Mouse (Mus musculus): Measurements from ENCODE around the gene Tfb2m. TPM values are rescaled to one million over a fixed set of nuclear protein-coding genes. Genes with fewer than 3 reads are reported as not detected.

Tfb2m gene
- total and polyA plus RNA-seq, 3 experiments, result 19.3 to 20.9 TPM; not detected in 1

DNA sequence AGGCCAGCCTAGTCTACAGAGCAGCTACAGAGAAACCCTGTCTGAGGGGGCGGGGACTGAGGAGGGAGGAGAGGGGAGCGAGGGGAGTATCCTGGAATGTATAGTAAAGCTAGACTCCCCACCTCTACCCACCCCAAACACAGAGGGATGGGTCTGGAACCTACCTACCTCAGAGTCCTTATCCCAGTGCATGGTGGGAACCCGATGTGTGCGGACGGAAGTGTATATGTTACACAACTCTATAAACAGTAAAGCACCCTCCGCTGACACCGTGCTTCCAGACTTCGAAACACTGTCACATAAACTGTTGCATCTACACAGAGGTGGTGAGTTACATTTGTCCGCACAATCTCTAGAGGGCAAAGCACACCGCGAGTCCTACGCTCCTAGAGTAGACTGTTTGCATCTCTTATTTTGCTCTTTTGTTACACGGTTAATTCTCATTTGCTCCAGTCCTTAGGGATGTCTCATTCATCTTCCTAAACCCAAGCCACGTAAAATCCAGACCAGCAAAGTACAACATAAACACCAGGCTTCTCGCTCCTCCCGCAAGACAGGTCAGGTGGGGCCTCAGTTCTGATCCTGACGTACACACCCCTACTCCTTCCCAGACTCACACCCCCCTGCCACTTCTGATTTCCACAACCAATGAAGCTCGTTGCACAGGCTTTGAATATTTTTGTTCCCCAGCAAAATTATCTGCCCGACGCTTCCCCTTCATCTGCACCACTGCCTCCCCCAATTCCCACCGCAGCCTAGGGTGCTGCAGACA is 28.9 kb downstream of the Tfb2m start:
- H3K4me3 ChIP-seq (ENCODE audit: control insufficient read depth in 1 of 2, insufficient read depth in 1 of 2, low read depth in 2 of 2, low read length in 2 of 2), result peak overlapping the region; percentile 87 to 88
- no peaks in the 10 kb centered on the region for H3K4me1 ChIP-seq (ENCODE audit: control insufficient read depth in 1 of 2, insufficient read depth in 2 of 2, low read length in 2 of 2)
- TF ChIP-seq ZC3H11A (IDR thresholded peaks at IDR 0.05; ENCODE audit: low read depth, low read length), result no peak
- TF ChIP-seq ZMIZ1 (IDR thresholded peaks at IDR 0.05; ENCODE audit: low read depth, low read length), result no peak
- TF ChIP-seq GABPA (IDR thresholded peaks at IDR 0.05; ENCODE audit: low read depth, low read length), result no peak
- no peak for TF ChIP-seq USF2 (IDR thresholded peaks at IDR 0.05; ENCODE audit: borderline replicate concordance in 1 of 2, insufficient read depth in 1 of 2, low read depth in 1 of 2, low read length in 2 of 2)
- TF ChIP-seq CHD1 (IDR thresholded peaks at IDR 0.05; ENCODE audit: low read depth, low read length), result no peak
- no peak for TF ChIP-seq POLR2A (IDR thresholded peaks at IDR 0.05; ENCODE audit: control insufficient read depth in 1 of 2, insufficient read depth in 1 of 2, low read depth in 1 of 2, low read length in 2 of 2, poor library complexity in 1 of 2)
- 0 out of 4 replicates have a peak, but pooled peaks of 1 of the 2 experiments have one; percentile 20 for TF ChIP-seq EP300 (IDR thresholded peaks at IDR 0.05; ENCODE audit: low read depth in 1 of 2, low read length in 2 of 2)
- peak; percentile 52; the same call in 1 of the 2 replicates for TF ChIP-seq MAX (IDR thresholded peaks at IDR 0.05; ENCODE audit: low read length)
- TF ChIP-seq JUND (IDR thresholded peaks at IDR 0.05; ENCODE audit: low read depth, low read length), result no peak
- H3K36me3 ChIP-seq (ENCODE audit: control insufficient read depth in 1 of 2, insufficient read depth in 2 of 2, low read length in 2 of 2), result peaks cover 0 to 3% of the 10 kb centered on the region in 2 experiments; a peak in 2 of 4 replicates
- H3K27ac ChIP-seq (ENCODE audit: control insufficient read depth, low read depth, low read length), result peak overlapping the region; percentile 55
- no peaks in the 10 kb centered on the region for H3K9me3 ChIP-seq (replicated peaks; ENCODE audit: insufficient read depth, low read length)
- H3K9ac ChIP-seq (ENCODE audit: control insufficient read depth, low read depth, low read length, poor library complexity, severe bottlenecking), result peak overlapping the region; percentile 78
- peaks cover 12% of the 10 kb centered on the region for H3K79me2 ChIP-seq (ENCODE audit: control insufficient read depth, insufficient read depth, low read length, poor library complexity)
- DNase-seq (ENCODE audit: low read depth, low spot score), result peak; percentile 78
- H3K27me3 ChIP-seq (ENCODE audit: control insufficient read depth in 1 of 2, insufficient read depth in 2 of 2, low read length in 2 of 2), result no peaks in the 10 kb centered on the region

DNA sequence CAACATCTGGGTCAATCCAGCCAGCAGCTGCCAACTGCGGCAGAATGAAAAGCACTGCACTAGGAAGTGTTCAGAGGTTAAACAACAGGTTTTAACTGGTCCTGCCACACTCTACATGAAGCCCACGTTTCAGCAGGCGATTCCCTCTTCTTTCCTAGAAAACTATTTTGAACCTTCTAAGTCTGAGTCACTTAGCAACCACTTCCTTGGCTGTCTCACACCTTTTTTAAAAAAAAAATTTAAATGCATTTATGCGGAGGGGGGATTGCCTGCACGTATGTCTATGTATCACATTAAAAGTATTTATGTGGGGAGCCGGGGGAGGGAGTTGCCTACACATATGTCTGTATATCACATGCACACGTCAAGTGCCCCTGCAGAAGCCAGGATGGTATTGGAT is 34.2 kb downstream of the Tfb2m start:
- no peak for TF ChIP-seq SIN3A (IDR thresholded peaks at IDR 0.05; ENCODE audit: low read length)
- Histone ChIP-seq H3K4me1 (ENCODE audit: control insufficient read depth in 1 of 2, insufficient read depth in 2 of 2, low read length in 2 of 2) (no peaks in the 10 kb centered on the region), H3K4me3 (ENCODE audit: control insufficient read depth in 1 of 2, insufficient read depth in 1 of 2, low read depth in 2 of 2, low read length in 2 of 2) (no peak overlapping the region), H3K79me2 (ENCODE audit: control insufficient read depth, insufficient read depth, low read length, poor library complexity) (peaks cover 9% of the 10 kb centered on the region), H3K9ac (ENCODE audit: control insufficient read depth, low read depth, low read length, poor library complexity, severe bottlenecking) (no peak overlapping the region), H3K27me3 (ENCODE audit: control insufficient read depth in 1 of 2, insufficient read depth in 2 of 2, low read length in 2 of 2) (no peaks in the 10 kb centered on the region), H3K27ac (ENCODE audit: control insufficient read depth, low read depth, low read length) (no peak overlapping the region), H3K9me3 (replicated peaks; ENCODE audit: insufficient read depth, low read length) (no peaks in the 10 kb centered on the region), H3K36me3 (ENCODE audit: control insufficient read depth in 1 of 2, insufficient read depth in 2 of 2, low read length in 2 of 2) (peaks cover 0 to 3% of the 10 kb centered on the region in 2 experiments; a peak in 2 of 4 replicates)
- DNase-seq (ENCODE audit: low read depth, low spot score), result no peak

DNA sequence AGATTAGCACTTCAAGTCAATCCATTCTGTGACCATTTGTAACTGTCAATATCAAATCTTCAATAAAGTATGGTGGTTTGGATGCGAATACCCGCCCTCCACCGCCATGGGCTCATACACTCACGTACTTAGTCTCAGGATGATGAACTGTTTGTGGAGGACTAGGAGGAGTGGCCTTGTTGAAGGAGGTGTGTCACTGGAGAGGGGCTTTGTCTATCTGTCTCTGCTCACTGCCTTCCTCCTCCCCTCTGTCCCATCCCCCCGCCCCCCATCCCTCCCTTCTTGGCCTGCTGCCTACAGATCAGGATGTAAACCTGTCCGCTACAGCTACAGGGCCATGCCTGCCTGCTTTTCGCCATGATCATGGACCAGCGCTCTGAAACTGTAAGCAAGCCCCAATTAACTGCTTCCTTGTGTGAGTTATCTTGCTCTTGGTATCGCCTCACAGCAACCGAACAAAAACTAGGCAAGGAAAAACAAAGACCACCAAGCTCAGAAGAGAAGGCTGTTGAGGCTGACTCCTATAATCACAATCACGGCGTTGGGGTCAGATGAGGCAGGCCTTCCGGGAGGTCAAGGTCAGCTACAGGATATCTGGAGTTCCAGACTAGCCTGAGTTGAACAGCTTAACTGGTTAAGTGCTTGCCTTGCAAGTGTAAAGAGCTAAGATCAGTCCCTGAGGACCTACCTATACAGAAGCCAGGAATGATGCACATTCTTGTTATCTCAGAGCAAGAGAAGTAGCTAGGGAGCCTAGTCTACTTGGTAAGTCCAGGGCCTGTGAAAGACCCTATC is 35.3 kb downstream of the Tfb2m start:
- Histone ChIP-seq H3K27me3 (ENCODE audit: control insufficient read depth in 1 of 2, insufficient read depth in 2 of 2, low read length in 2 of 2) (no peaks in the 10 kb centered on the region), H3K79me2 (ENCODE audit: control insufficient read depth, insufficient read depth, low read length, poor library complexity) (peaks cover 5% of the 10 kb centered on the region)
- TF ChIP-seq TBP (IDR thresholded peaks at IDR 0.05; ENCODE audit: low read depth, low read length) (no peak), POLR2A (IDR thresholded peaks at IDR 0.05; ENCODE audit: control insufficient read depth in 1 of 2, insufficient read depth in 1 of 2, low read depth in 1 of 2, low read length in 2 of 2, poor library complexity in 1 of 2) (no peak), TAL1 (IDR thresholded peaks at IDR 0.05; ENCODE audit: low read length) (no peak), KAT2A (conservative IDR thresholded peaks at IDR 0.05; ENCODE audit: low read depth, low read length) (no peak), CTCF (IDR thresholded peaks at IDR 0.05 in 2 of 3, conservative IDR thresholded peaks at IDR 0.05 in 1 of 3; ENCODE audit: control insufficient read depth in 1 of 3, insufficient read depth in 1 of 3, low read depth in 2 of 3, low read length in 3 of 3, poor library complexity in 1 of 3, severe bottlenecking in 1 of 3) (no peak), RAD21 (IDR thresholded peaks at IDR 0.05; ENCODE audit: low read depth, low read length) (no peak), MYC (IDR thresholded peaks at IDR 0.05; ENCODE audit: low read depth, low read length) (no peak), NELFE (IDR thresholded peaks at IDR 0.05; ENCODE audit: low read depth, low read length) (no peak), JUND (IDR thresholded peaks at IDR 0.05; ENCODE audit: low read depth, low read length) (no peak), BHLHE40 (IDR thresholded peaks at IDR 0.05; ENCODE audit: borderline replicate concordance, low read depth, low read length) (no peak), ZMIZ1 (IDR thresholded peaks at IDR 0.05; ENCODE audit: low read depth, low read length) (no peak), NRF1 (IDR thresholded peaks at IDR 0.05; ENCODE audit: insufficient read depth, low read depth, low read length, poor library complexity, severe bottlenecking) (no peak)

More for the DNA sequence above, 35.3 kb downstream of the Tfb2m start:
- H3K4me3 ChIP-seq (ENCODE audit: control insufficient read depth in 1 of 2, insufficient read depth in 1 of 2, low read depth in 2 of 2, low read length in 2 of 2), result no peak overlapping the region
- H3K27ac ChIP-seq (ENCODE audit: control insufficient read depth, low read depth, low read length), result no peak overlapping the region
- no peak overlapping the region for H3K9ac ChIP-seq (ENCODE audit: control insufficient read depth, low read depth, low read length, poor library complexity, severe bottlenecking)
- H3K36me3 ChIP-seq (ENCODE audit: control insufficient read depth in 1 of 2, insufficient read depth in 2 of 2, low read length in 2 of 2), result no peaks in the 10 kb centered on the region
- H3K4me1 ChIP-seq (ENCODE audit: control insufficient read depth in 1 of 2, insufficient read depth in 2 of 2, low read length in 2 of 2), result no peaks in the 10 kb centered on the region
- no peaks in the 10 kb centered on the region for H3K9me3 ChIP-seq (replicated peaks; ENCODE audit: insufficient read depth, low read length)
- no peak for DNase-seq (ENCODE audit: low read depth, low spot score)

All from MEL (cell line).